Mouse (Mus musculus) heart, embryonic 12.5 days (tissue): ENCODE results near the gene Rangap1. TPM values are rescaled to one million over a fixed set of nuclear protein-coding genes. Genes with fewer than 3 reads are reported as not detected.

Source experiments
- ATAC-seq: fragments of 200-750 bp; cut with Nextera tagmentation; 2 replicates; pipeline ENCODE4 v1.8.0; 2017; ENCODE audit warnings: moderate TSS enrichment, moderate library complexity; ENCODE audit not compliant: insufficient number of reproducible peaks, low FRiP score
- H3K27ac ChIP-seq: fragments of 300-500 bp; sonication (generic); 2 replicates; pipeline ENCODE4 v1.5.1; 2016; ENCODE audit warnings: mild to moderate bottlenecking, moderate library complexity; ENCODE audit not compliant: poor library complexity, severe bottlenecking
- H3K27me3 ChIP-seq: fragments of 300-500 bp; sonication (generic); replicated peaks from 2 replicates; pipeline ENCODE4 v1.6.1; 2016; ENCODE audit warnings: mild to moderate bottlenecking, moderate library complexity
- H3K36me3 ChIP-seq: fragments of 300-500 bp; sonication (generic); 2 replicates; pipeline ENCODE4 v1.6.1; 2016; ENCODE audit warnings: mild to moderate bottlenecking, moderate library complexity
- H3K4me1 ChIP-seq: fragments of 300-500 bp; sonication (generic); replicated peaks from 2 replicates; pipeline ENCODE4 v1.6.1; 2016; ENCODE audit warnings: mild to moderate bottlenecking
- H3K4me2 ChIP-seq: fragments of 300-500 bp; sonication (generic); 2 replicates; pipeline ENCODE4 v1.6.1; 2016; ENCODE audit warnings: mild to moderate bottlenecking, moderate library complexity
- H3K4me3 ChIP-seq: fragments of 300-500 bp; sonication (generic); 2 replicates; pipeline ENCODE4 v1.5.1; 2016; ENCODE audit warnings: mild to moderate bottlenecking
- H3K9ac ChIP-seq: fragments of 300-500 bp; sonication (generic); 2 replicates; pipeline ENCODE4 v1.6.1; 2016; ENCODE audit warnings: mild to moderate bottlenecking, moderate library complexity
- H3K9me3 ChIP-seq: fragments of 300-500 bp; sonication (generic); replicated peaks from 2 replicates; pipeline ENCODE4 v1.6.1; 2016; ENCODE audit warnings: mild to moderate bottlenecking, moderate library complexity
- WGBS: fragments of 180-500 bp; shearing (Covaris S2); methylation state at CpG from one replicate; pipeline ENCODE4 v1.1.7; 2016; 5-methylcytosine and 5-hydroxymethylcytosine counted together
- polyA plus RNA-seq: library from polyadenylated mRNA; unstranded; fragments of >200 nt; fragmentation: Nextera tagmentation; extraction: Ambion mirVana; gene quantifications from 2 replicates; pipeline ENCODE4 v1.2.1, GENCODE M21; 2016

Gene Rangap1
- polyA plus RNA-seq, 1 experiment from 2014 or later: 102 TPM

DNA sequence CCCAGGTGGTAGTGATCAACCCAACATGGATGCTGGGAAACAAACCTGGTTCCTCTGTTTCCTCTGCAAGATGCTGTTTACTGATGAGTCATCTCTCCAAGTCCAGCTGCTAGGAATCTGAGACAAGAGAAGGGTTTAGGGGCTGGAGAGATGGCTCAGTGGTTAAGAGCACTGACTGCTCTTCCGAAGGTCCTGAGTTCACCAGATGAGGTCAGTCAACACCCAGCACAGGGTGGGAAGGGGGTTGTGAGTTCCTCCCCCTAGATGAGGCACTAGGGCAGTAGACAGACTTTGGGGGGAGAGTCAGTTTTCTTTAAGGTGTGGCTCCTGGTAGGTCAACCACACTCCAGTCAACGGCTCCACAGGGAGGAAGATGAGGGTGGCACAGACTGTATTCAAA lies 83.6 kb downstream of the Rangap1 start:
- H3K27ac ChIP-seq: no peak overlapping the region
- H3K9ac ChIP-seq: no peak overlapping the region
- no peak overlapping the region for H3K4me2 ChIP-seq
- no peaks in the 10 kb centered on the region for H3K27me3 ChIP-seq
- peaks cover under 1% of the 10 kb centered on the region; the same call in 1 of the 2 replicates for H3K36me3 ChIP-seq
- H3K4me3 ChIP-seq: no peak overlapping the region
- WGBS: 82% methylated on average over 2 of the region's 2 CpGs
- H3K4me1 ChIP-seq: peaks cover 7% of the 10 kb centered on the region
- no peak for ATAC-seq
- H3K9me3 ChIP-seq: 0 out of 2 replicates have a peak, but pooled peaks cover 2% of the 10 kb centered on the region

Other genes with a start within 250 kb of the Rangap1 start
- gene Ep300, start 160.2 kb downstream of the Rangap1 start, polyA plus RNA-seq: 16.1 and 17.3 TPM in 2 replicates
- gene L3mbtl2, start 81.6 kb downstream of the Rangap1 start, polyA plus RNA-seq: 19.4 and 20.3 TPM in 2 replicates
- gene Chadl, start 48.2 kb downstream of the Rangap1 start, polyA plus RNA-seq: 0.75 and 0.82 TPM in 2 replicates
- 27.4 and 30.8 TPM in 2 replicates for gene Zc3h7b, start 473 bp downstream of the Rangap1 start, polyA plus RNA-seq
- gene Tef, start 56.9 kb upstream of the Rangap1 start, polyA plus RNA-seq: 26.0 and 27.8 TPM in 2 replicates
- gene Tob2, start 113.3 kb upstream of the Rangap1 start, polyA plus RNA-seq: 14.6 and 14.7 TPM in 2 replicates
- 88.9 and 89.3 TPM in 2 replicates for gene Phf5a, start 126.4 kb upstream of the Rangap1 start, polyA plus RNA-seq
- 497 and 519 TPM in 2 replicates for gene Aco2, start 126.8 kb upstream of the Rangap1 start, polyA plus RNA-seq
- gene Polr3h, start 180.7 kb upstream of the Rangap1 start, polyA plus RNA-seq: 106 and 121 TPM in 2 replicates
- 6.2 and 6.3 TPM in 2 replicates for gene Csdc2, start 191.2 kb upstream of the Rangap1 start, polyA plus RNA-seq
- 17.7 and 19.6 TPM in 2 replicates for gene Pmm1, start 215.4 kb upstream of the Rangap1 start, polyA plus RNA-seq
- not detected in 2 replicates for gene 1700029P11Rik, start 235.0 kb upstream of the Rangap1 start, polyA plus RNA-seq
- gene Xrcc6, start 242.3 kb upstream of the Rangap1 start, polyA plus RNA-seq: 68.7 and 80.2 TPM in 2 replicates